Comparison of ENCODE assay signal across 8 mouse cellular contexts in the genomic region with DNA sequence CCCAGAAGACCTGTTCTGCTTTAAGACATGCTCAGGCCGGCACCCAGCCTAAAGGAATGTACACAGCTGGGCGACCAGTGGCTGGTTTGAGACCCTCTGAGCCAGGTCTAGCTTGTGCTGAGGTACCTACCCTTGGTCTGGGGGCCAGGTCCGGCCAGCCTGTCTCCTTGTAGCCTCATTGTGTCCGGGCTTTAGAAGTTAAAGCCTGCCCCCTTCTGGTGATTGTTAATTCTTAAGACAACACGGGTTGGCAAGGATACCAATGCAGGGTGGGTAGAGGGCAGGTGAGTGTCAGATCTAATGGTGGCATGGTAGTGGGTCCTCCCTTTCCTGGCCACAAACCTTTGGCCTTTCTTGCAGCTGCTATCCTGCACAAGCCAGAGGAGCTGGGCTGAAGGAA.
DNase-seq lines count a peak whose midpoint lies in the region; ATAC-seq and TF ChIP-seq lines count a peak whose summit lies in the region.

No protein-coding gene starts in this region.

- no peak overlapping the region for H3K4me3 ChIP-seq in left cerebral cortex, adult 2 months
- H3K4me3 ChIP-seq in forebrain, embryonic 15.5 days, result no peak overlapping the region
- H3K4me3 ChIP-seq in lung, embryonic 16.5 days (ENCODE audit: low read length), result no peak overlapping the region

- H3K4me2 ChIP-seq in forebrain, embryonic 15.5 days (replicated peaks), result no peak overlapping the region
- H3K4me2 ChIP-seq in lung, embryonic 16.5 days (ENCODE audit: low read depth, low read length), result no peak overlapping the region

- peaks cover 11% of the 10 kb centered on the region; the same call in 1 of the 2 replicates for H3K4me1 ChIP-seq in forebrain, embryonic 15.5 days
- no peaks in the 10 kb centered on the region for H3K4me1 ChIP-seq in lung, embryonic 16.5 days (replicated peaks; ENCODE audit: control insufficient read depth, insufficient read depth, low read length)

- intact Hi-C loops in left cerebral cortex, adult 2 months (cut with DNase I), result loop anchor here (5.0 kb wide), 1 partner anchor 381 kb away; no protein-coding TSS in a partner anchor

- H3K9me3 ChIP-seq in forebrain, embryonic 15.5 days, result no peaks in the 10 kb centered on the region
- H3K9me3 ChIP-seq in lung, embryonic 16.5 days (ENCODE audit: control insufficient read depth, low read length), result peaks cover 2% of the 10 kb centered on the region

- 10% methylated on average over 5 of the region's 5 CpGs for WGBS in forebrain, embryonic 15.5 days
- WGBS in lung, embryonic 16.5 days, result 15% methylated on average over 5 of the region's 5 CpGs

- no peak overlapping the region for H3K9ac ChIP-seq in forebrain, embryonic 15.5 days (replicated peaks)
- no peak overlapping the region for H3K9ac ChIP-seq in lung, embryonic 16.5 days (ENCODE audit: low read length)

- peak; percentile 11 to 22 for DNase-seq in left cerebral cortex, adult 2 months (ENCODE audit: extremely low spot score in 1 of 2, low spot score in 2 of 2)
- no peak for DNase-seq in left cerebral cortex, adult 8-10 months (ENCODE audit: low spot score in 2 of 2)
- DNase-seq in cerebellum, adult 11 months, result peak; percentile 32
- peak; percentile 7 to 18 for DNase-seq in kidney, adult 8-10 months
- peak; percentile 30 for DNase-seq in right cerebral cortex, postnatal 14 days

- peak; percentile 60 for TF ChIP-seq CTCF in left cerebral cortex, adult 2 months (IDR thresholded peaks at IDR 0.05)

- no peak overlapping the region for H3K27ac ChIP-seq in left cerebral cortex, adult 2 months
- H3K27ac ChIP-seq in forebrain, embryonic 15.5 days (replicated peaks), result no peak overlapping the region
- no peak overlapping the region for H3K27ac ChIP-seq in lung, embryonic 16.5 days (ENCODE audit: low read length)

- H3K27me3 ChIP-seq in forebrain, embryonic 15.5 days, result no peaks in the 10 kb centered on the region
- H3K27me3 ChIP-seq in lung, embryonic 16.5 days (ENCODE audit: control insufficient read depth, insufficient read depth, low read depth, low read length), result no peaks in the 10 kb centered on the region

- H3K36me3 ChIP-seq in forebrain, embryonic 15.5 days, result no peaks in the 10 kb centered on the region
- H3K36me3 ChIP-seq in lung, embryonic 16.5 days (ENCODE audit: control insufficient read depth, insufficient read depth, low read length), result no peaks in the 10 kb centered on the region

- peak; percentile 80 for ATAC-seq in forebrain, embryonic 15.5 days (replicated peaks)
- ATAC-seq in lung, embryonic 16.5 days (ENCODE audit: low read depth), result peak; percentile 46; the same call in 1 of the 2 replicates
- no peak for ATAC-seq in monocyte, adult 5-6 weeks (replicated peaks; ENCODE audit: insufficient number of reproducible peaks, low FRiP score, low TSS enrichment, poor library complexity, severe bottlenecking)

Comparison
In these comparisons a context has a peak if more than half of its experiments do, and no peak if none do; other contexts are left out.
1. DNase-seq: peak in left cerebral cortex, adult 2 months (2 of 2), cerebellum, adult 11 months (single experiment), kidney, adult 8-10 months (2 of 2) and right cerebral cortex, postnatal 14 days (single experiment); none in left cerebral cortex, adult 8-10 months (0 of 2).